Mouse (Mus musculus) kidney, adult 2 months (tissue): ENCODE data around the gene Nradd. TPM values are rescaled to one million over a fixed set of nuclear protein-coding genes. Genes with fewer than 3 reads are reported as not detected.
A peak's percentile ranks its signal among the peaks of the same experiment; 100 is the strongest.

Experiments
- DNase-seq: peaks from one replicate; pipeline ENCODE4 v3.0.0; 2021
- H3K27ac ChIP-seq: fragments of 200-500 bp; 2 replicates; pipeline ENCODE4 v1.5.1; 2012; ENCODE audit warnings: low read depth, low read length, control low read depth, inconsistent platforms; ENCODE audit not compliant: insufficient read depth
- H3K27me3 ChIP-seq: fragments of 200-500 bp; replicated peaks from 2 replicates; pipeline ENCODE4 v1.6.1; 2012; ENCODE audit warnings: mild to moderate bottlenecking, moderate library complexity, low read length, inconsistent platforms; ENCODE audit not compliant: control insufficient read depth, insufficient read depth
- H3K36me3 ChIP-seq: fragments of 200-500 bp; 2 replicates; pipeline ENCODE4 v1.6.1; 2012; ENCODE audit warnings: mild to moderate bottlenecking, moderate library complexity, low read length, inconsistent platforms; ENCODE audit not compliant: control insufficient read depth, insufficient read depth
- H3K4me1 ChIP-seq: fragments of 200-500 bp; 2 replicates; pipeline ENCODE4 v1.6.1; 2011; ENCODE audit warnings: low read length; ENCODE audit not compliant: control insufficient read depth, insufficient read depth
- H3K4me3 ChIP-seq: fragments of 200-500 bp; 2 replicates; pipeline ENCODE4 v1.5.1; 2011; ENCODE audit warnings: mild to moderate bottlenecking, low read depth, low read length, control low read depth; ENCODE audit not compliant: insufficient read depth
- CTCF ChIP-seq: fragments of 200-500 bp; conservative IDR thresholded peaks from 2 replicates; pipeline ENCODE4 v1.5.1; 2011; ENCODE audit warnings: low read depth, mild to moderate bottlenecking, control low read depth, low read length, moderate library complexity, mixed read lengths; ENCODE audit not compliant: insufficient read depth, insufficient read length
- POLR2A ChIP-seq: fragments of 200-500 bp; IDR thresholded peaks from one replicate; pipeline ENCODE4 v1.6.1; 2011; ENCODE audit warnings: low read depth, low read length, control low read depth
- WGBS: fragments of 180-500 bp; shearing (Covaris S2); methylation state at CpG from one replicate; pipeline ENCODE4 v1.1.7; 2018; 5-methylcytosine and 5-hydroxymethylcytosine counted together
- polyA plus RNA-seq: library from polyadenylated mRNA; depleted of rRNA; stranded (reverse); fragments of >200 nt; gene quantifications from 2 replicates; pipeline ENCODE4 v1.2.3, GENCODE M21; 2012

The Nradd gene
- polyA plus RNA-seq, 1 experiment: 4.3 TPM

DNA sequence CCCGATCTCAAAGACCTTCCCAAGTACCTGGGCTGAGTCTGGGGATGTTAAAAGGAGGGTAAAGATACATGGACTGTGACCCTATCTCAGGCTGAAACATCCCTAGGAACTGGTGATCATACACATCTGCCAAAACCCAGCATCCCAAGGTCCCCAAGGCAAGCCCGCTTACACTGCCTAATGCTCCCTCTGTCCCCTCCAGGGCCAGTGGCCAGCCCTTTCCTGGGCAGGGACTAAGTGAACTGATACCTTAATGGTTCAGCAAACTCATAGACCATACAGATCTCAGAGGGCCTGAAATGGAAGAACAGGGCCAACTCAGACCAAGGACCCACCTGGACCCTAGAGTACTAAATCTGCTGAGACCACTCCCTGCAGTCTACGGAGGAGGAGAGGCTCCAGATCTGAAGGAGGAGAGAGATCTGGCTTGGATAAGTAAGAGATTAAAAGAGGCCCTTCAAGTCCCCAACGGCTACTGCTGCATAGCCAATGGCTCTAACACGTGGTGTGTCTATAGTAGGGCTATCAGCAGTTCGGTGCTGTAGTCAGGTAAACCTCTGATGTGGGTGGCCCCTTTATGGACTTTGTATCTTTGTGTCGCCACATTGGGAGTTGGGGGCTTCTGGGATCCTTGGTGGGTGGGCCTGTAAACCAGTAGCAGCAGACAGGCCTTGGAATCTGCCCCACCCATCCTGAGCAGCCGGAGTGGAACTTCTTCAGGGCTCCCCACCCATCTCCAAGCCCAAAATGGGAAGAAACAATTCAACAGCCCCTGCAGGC, 646 bp downstream of the Nradd start:
- no peak for DNase-seq
- WGBS: 52% methylated on average over 8 of the region's 8 CpGs
- H3K4me1 ChIP-seq: peaks cover 6% of the 10 kb centered on the region; the same call in 1 of the 2 replicates
- H3K4me3 ChIP-seq: peak overlapping the region; percentile 56
- H3K27me3 ChIP-seq: no peaks in the 10 kb centered on the region
- TF ChIP-seq CTCF (no peak), POLR2A (no peak)
- H3K36me3 ChIP-seq: peaks cover 2% of the 10 kb centered on the region; the same call in 1 of the 2 replicates
- H3K27ac ChIP-seq: no peak overlapping the region; the same call in 1 of the 2 replicates

DNA sequence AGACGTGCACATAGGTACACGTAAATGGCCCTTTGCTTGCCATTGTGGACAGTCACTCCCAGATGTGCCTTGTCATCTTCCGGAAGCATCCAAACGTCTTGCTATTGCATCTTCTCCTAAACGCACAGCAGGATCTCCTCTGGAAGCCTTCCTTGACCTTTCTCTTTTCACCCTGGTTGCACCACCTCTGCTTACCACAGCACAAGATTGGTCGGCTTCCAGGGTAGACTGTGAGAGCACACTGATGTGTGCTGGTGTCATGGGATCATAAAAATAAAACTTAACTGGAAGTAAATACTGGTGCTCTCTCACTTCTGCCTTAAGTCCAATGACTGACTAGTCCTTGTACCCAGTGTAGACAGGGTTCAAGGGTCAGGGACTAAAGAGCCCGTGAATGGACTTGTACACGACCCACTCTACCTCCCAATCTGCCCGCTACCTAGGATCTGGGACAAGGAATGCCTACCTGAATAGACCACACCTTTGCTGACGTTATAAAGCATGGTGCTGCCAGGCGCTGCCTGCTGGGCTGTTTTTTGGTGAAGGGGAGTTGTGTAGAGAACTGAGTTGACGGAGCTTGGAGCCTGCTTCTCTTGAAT, 1.5 kb downstream of the Nradd start:
- no peak overlapping the region for H3K27ac ChIP-seq
- peaks cover 6% of the 10 kb centered on the region; the same call in 1 of the 2 replicates for H3K4me1 ChIP-seq
- 62% methylated on average over 12 of the region's 12 CpGs for WGBS
- peaks cover 3% of the 10 kb centered on the region; the same call in 1 of the 2 replicates for H3K36me3 ChIP-seq
- no peak overlapping the region for H3K4me3 ChIP-seq
- no peaks in the 10 kb centered on the region for H3K27me3 ChIP-seq
- DNase-seq: peak; percentile 56
- TF ChIP-seq CTCF (no peak), POLR2A (no peak)

DNA sequence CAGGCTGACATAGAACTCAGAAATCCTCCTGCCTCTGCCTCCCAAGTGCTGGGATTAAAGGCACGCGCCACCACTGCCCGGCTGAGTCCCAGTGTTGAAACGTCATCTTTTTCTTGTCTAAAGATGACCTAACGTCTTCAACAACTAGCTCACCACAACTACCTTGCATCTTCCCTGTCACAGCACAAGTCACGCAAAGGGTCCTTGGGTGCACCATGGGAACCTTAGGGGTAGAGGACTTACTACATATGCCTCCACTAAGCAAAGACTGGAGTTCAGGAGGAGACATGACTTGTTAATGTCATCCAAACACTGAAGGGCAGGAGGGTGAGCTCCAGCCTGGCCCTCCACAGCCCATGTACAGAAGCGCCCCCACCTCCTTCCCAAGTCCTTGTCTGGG, 3.6 kb downstream of the Nradd start:
- Histone ChIP-seq H3K36me3 (peaks cover 3% of the 10 kb centered on the region; the same call in 1 of the 2 replicates), H3K27me3 (no peaks in the 10 kb centered on the region), H3K27ac (no peak overlapping the region), H3K4me1 (peaks cover 6% of the 10 kb centered on the region; the same call in 1 of the 2 replicates), H3K4me3 (no peak overlapping the region)
- no peak for DNase-seq
- WGBS: 93% methylated on average over 7 of the region's 7 CpGs
- no peak for TF ChIP-seq CTCF
- no peak for TF ChIP-seq POLR2A

DNA sequence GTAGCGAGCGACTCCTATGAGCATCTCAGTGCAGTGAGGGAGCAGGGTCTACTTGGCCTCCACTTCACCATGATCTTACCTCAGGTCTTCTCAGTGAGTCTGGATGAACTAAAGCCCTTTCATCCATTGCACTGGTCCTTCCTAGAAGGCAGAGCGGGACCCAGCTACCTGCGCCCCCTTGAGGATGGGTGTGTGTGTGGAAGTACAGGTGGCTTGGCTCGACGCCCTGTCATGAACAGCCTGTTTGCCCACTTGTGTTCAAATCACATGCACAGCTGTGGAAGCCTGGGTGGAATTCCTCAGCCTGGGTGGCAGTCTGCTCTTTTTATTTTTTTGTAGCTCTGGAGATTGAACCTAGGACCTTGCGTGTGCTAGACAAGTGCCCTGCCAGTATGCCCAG, 4.1 kb downstream of the Nradd start:
- no peak for TF ChIP-seq POLR2A
- TF ChIP-seq CTCF: peak; percentile 38; the same call in 1 of the 2 replicates
- Histone ChIP-seq H3K27me3 (no peaks in the 10 kb centered on the region), H3K4me3 (no peak overlapping the region), H3K4me1 (peaks cover 5% of the 10 kb centered on the region; the same call in 1 of the 2 replicates), H3K36me3 (peaks cover 3% of the 10 kb centered on the region; the same call in 1 of the 2 replicates), H3K27ac (no peak overlapping the region)
- 89% methylated on average over 7 of the region's 7 CpGs for WGBS
- no peak for DNase-seq

DNA sequence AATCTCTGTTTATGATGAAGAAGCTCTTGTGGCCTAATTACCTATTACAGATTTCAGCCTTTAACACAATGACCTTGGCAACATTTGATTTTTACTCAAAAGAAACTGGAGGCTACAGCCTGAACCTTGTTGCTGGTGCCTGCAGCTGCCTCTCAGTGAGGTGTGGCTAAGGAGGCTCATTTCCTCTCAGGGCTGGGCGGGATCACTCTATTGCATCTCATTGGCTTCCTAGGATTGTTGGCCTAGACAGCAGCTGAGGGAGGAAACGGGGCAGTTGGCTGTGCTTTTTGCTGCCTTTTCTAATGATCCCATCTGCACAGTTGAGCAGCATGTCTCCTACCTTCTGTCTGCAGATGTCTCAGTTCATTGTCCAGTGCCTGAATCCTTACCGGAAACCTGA, 7.2 kb downstream of the Nradd start:
- DNase-seq: peak; percentile 47

DNA sequence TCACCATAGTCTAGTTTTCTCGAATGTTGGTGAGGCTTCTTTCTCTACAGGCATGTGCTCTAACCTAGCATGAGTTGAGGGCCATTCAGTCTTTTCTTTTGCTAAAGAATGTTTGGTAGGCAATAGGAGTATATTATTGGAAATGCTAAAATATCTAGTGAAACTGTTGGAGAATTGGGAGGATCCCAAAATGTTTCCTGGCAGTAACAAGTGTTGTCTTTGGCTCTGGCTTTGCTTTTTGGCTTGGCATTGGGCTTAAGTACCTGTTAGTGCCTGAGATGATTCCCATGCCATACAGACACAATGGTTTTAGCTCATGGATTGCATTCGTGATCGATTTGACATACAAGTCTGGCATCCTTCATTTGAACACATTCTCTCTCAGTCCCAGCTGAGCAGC, 12.8 kb downstream of the Nradd start:
- Histone ChIP-seq H3K27me3 (no peaks in the 10 kb centered on the region), H3K27ac (no peak overlapping the region), H3K36me3 (peaks cover 2% of the 10 kb centered on the region; the same call in 1 of the 2 replicates), H3K4me1 (no peaks in the 10 kb centered on the region), H3K4me3 (no peak overlapping the region)
- DNase-seq: peak; percentile 28
- no peak for TF ChIP-seq CTCF
- TF ChIP-seq POLR2A: no peak
- WGBS: 75% methylated on average over 3 of the region's 3 CpGs

More for the DNA sequence above, 7.2 kb downstream of the Nradd start:
- no peak for TF ChIP-seq CTCF
- Histone ChIP-seq H3K27me3 (no peaks in the 10 kb centered on the region), H3K4me3 (no peak overlapping the region), H3K4me1 (no peaks in the 10 kb centered on the region), H3K27ac (no peak overlapping the region), H3K36me3 (peaks cover 3% of the 10 kb centered on the region; the same call in 1 of the 2 replicates)
- 66% methylated on average over 3 of the region's 3 CpGs for WGBS

DNA sequence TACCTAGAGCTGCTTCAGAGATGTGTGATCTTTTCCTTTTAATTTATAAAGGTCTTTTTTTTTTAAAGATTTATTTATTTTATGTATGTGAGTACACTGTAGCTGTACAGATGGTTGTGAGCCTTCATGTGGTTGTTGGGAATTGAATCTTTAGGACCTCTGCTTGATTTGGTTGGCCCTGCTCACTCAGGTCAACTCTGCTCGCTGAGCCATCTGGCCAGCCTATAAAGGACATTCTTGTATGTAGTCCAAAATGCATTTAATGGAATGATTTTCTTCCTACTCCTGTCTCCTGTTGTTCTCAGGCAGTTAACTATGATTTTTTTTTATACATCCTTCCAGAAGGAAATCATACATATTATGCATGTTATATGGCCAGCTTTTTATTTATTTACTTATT, 40.7 kb downstream of the Nradd start:
- Histone ChIP-seq H3K4me3 (no peak overlapping the region), H3K36me3 (peaks cover 1% of the 10 kb centered on the region; the same call in 1 of the 2 replicates), H3K27ac (no peak overlapping the region), H3K27me3 (no peaks in the 10 kb centered on the region), H3K4me1 (no peaks in the 10 kb centered on the region)
- no peak for DNase-seq
- WGBS: 56% methylated on average over 1 of the region's 1 CpGs
- TF ChIP-seq POLR2A (no peak), CTCF (no peak)
